Mouse (Mus musculus) ES-CJ7 (cell line): ENCODE results near the gene Natd1.

Source experiments
- DNase-seq: peaks from one replicate; pipeline ENCODE4 v3.0.0; 2011; ENCODE audit warnings: low read depth, low spot score

Gene Natd1

GRCm38 (mm10) chr11:60931869-60932481 lies 17.4 kb upstream of the Natd1 start, which contains the start of gene Map2k3:
Map2k3 (plus strand) TSS chr11:60932033.
- peak; percentile 95 for DNase-seq

DNA sequence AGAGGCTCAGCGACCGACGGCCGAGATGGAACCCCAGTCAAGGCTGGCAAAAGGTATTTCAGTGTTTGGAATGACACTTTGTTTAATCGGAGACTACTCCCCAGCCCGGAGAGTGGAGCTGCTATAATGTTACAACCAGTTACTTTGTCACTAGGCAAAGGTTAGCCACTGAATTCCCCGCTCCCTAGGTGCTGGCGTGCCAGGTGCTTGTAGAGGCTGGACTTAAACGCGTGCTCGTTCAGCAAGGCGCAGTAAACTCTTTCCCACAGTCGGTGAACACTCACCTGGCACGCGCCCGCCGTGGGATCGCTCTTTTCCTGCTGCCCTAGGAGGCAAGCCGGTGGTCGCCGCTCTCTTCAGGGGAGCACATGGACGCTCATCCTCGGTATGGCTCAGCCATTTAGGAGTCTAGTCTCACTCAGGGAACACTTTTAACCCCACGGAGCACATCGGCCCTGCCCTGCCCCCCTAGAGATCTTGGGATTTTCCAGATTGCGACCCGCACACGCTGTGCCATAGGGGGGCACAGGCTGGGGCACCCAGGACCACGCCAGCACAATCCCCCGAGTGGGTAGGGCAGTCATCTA lies 16.8 kb upstream of the Natd1 start:
- DNase-seq, result no peak

GRCm38 (mm10) chr11:60930724-60931281 lies 16.3 kb upstream of the Natd1 start:
- DNase-seq, result peak; percentile 47

- DNase-seq, result peak; percentile 98
Observed at GRCm38 (mm10) chr11:60927264-60927663, 12.7 kb upstream of the Natd1 start.

GRCm38 (mm10) chr11:60924981-60925380 lies 10.4 kb upstream of the Natd1 start:
- no peak for DNase-seq

DNA sequence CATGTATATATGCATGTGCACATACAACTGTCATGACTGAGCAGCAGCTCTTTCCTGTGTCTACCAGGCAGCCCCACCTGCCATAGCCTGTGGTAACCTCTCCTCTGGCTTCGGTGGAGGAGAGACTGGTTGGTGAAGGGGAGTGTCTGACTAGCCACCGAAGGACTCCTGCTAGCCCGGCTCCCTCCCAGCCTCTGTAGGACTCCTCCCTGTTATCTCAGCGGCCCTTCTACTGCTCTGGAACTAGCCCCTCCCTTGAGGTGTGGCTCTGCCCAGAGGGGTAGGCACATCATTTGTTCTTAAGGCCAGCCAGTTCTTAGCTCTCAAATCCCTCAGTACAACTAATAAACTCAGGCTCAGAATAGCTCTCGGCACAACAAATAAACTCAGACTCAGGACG lies 9.9 kb upstream of the Natd1 start:
- peak; percentile 82 for DNase-seq

- peak; percentile 97 for DNase-seq
Observed at GRCm38 (mm10) chr11:60922964-60923363, 8.4 kb upstream of the Natd1 start.

GRCm38 (mm10) chr11:60922195-60922594 lies 7.6 kb upstream of the Natd1 start:
- DNase-seq, result peak; percentile 64

- DNase-seq, result no peak
Observed at GRCm38 (mm10) chr11:60920021-60920420, 5.5 kb upstream of the Natd1 start.

- DNase-seq, result no peak
Observed at GRCm38 (mm10) chr11:60915201-60915600, 651 bp upstream of the Natd1 start.

- DNase-seq, result peak; percentile 84
Observed at GRCm38 (mm10) chr11:60913301-60914196, 1.0 kb downstream of the Natd1 start.

DNA sequence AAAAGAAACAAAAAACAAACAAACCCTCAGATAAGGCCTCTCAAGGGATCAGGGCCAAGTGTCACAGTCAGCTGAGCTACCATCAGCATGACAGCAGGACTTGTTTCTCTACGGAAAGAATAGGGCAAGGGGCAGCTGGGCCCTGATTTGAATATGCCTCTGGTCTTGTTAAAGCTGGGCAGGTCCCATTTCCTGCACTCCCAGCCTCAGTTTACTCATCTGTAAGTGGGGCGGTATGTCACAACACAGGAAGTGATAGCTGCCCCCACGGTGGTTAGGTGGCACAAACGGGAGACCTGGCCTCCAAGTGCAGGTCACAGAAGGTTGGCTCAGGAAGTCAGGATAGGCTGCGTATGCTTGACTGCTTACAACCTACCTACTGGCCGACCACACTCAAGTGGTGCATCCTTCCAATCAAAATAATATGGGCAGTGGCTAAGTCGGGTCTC lies 2.0 kb downstream of the Natd1 start:
- no peak for DNase-seq

DNA sequence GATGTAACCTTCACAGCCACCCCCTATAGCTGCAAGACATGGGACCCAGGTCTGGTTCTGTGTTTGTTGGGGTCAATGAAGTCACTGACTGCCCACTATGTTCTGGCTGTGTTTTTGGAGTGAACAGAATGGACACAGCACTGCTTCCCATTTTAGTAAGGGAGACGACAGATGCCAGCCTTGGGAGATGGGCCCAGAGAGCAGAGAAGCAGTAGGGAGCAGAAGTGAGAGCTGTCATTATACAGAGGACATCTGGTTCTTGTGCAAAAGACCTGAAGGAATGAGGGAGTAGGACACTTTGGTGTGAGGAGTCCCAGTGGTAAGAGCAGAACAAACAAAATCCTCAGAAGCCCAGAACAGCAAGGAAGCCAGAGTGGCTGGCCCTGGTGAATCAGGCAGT lies 4.9 kb downstream of the Natd1 start:
- no peak for DNase-seq

DNA sequence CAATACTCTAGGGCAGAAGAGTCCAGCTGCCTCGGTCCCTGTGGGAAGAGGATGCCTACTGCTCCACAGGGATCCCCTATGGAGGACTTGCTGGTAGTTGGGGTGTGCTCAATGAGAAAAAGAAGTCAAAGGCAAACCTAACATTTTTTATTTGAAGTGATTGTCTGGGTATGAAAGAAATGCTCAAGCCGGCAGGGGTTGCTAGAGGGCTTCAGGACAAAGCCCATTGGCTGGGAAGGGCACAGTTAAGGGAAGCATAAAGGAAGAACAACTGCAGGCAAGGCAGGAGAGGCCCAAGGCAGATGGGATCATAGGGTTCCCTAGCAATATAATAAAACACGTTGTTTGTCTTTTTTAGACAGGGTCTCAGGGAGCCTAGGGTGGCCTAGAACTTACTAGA lies 6.5 kb downstream of the Natd1 start:
- no peak for DNase-seq

DNA sequence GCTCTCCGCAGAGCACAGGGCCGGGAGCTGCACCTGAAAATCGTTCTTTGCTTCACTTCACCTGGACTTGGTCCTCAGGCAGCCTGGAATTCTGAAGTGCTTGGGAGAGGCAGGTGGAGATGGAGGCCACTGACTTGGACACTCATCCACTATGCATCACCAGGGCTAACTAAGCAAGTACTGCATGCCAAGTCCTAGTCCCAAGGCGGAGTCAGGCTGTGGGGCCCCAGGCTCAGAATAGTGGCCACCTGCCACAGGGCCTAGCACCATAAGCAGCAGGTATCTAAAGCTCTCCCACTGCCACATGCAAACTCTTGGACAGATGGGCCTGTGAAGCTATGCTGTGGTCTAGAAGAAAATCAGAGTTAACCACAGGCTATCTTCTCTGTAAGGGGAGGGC lies 8.1 kb downstream of the Natd1 start:
- DNase-seq, result no peak

- DNase-seq, result no peak
Observed at GRCm38 (mm10) chr11:60905407-60906120, 9.0 kb downstream of the Natd1 start.

DNA sequence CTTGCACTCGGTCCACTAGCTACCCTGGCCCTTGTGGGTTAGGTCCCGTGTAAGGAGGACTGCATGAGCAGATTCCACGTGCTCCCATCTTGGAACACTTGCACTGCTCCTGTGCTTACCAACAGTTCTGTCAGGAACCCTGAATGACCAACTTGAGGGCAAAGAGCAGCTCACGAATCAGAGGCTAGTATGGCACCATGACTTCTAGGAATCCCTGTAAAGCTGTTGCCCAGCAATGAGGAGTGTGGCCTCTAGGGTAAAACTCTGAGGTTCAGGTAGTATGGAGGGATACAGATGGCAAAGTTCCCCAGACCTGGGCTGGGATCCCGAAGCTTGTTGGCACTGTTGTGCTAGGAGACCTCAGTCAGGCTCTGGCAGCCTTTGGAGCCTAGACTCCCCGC lies 10.9 kb downstream of the Natd1 start:
- no peak for DNase-seq

DNA sequence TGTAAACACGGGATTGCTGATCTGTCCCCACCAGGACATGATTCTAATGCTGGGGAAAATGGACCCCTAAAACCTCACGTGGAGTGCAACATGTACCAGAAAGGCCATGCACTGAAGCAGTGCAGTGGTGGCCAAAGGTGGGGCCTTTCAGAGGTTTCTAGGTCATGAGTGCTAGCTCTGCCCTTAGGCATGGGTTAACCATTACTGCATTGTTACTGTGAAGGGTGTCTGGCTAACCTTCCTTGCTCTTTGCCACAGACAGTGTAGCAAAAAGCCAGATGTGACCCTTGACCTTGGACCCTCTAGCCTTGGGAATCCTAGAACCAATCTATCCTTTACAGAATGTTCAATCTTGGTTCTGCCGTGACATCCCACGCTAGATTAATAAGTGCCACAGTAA lies 12.1 kb downstream of the Natd1 start:
- DNase-seq, result no peak

DNA sequence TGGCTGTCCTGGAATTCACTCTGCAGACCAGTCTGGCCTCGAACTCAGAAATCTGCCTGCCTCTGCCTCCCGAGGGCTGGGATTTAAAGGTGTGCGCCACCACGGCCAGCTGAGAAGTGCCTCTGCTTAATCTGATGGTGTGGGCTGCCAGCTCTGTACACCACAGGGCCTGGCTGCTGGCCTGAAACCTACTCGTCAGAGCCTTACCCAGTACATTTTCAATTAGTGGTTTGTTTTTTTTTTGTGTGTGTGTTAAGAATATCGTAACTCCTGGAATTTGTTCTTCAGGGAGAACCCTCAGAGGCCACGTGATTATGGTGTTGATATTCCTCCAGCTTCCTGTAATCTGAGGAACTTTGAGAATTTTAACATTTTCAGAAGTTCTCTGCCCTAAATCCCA lies 12.5 kb downstream of the Natd1 start:
- no peak for DNase-seq

DNA sequence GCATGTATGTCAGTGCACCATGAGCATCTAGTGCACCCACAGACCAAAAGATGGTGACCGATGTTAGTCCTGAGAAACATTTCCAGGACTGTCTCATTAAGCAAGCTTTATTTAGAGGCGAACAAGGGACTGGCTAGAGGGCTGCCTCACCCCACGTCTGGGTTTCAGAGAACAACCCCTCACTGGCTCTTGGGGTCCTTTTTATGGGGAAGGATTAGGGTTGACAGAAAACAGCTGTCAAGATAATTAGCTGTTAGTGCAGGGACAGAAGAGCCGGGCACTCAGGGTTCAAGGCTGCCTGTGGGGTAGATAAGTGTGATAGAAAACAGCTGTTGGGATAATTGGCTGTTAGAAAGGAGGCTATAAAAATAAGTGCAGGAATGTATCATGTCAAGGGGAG lies 18.6 kb downstream of the Natd1 start:
- no peak for DNase-seq

GRCm38 (mm10) chr11:60890744-60891143 lies 23.8 kb downstream of the Natd1 start:
- DNase-seq, result no peak

DNA sequence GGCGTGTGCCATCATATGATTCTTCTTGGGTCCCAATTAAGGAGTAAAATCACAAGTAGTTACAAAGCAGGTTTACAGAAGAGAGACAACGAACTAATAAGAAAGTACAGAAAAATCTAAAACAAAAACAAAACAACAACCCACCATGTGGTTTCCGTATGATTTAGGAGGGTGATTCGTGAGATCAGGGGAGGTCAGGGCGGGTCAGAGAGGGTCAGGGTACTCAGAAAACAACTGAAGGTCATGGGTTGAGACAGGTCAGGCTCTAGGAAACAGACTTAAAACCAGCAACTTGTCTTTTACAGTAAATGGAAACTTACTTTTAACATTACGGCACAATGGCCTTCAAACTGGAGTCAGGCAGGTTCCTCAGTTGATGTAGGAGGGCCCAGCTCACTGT lies 24.3 kb downstream of the Natd1 start:
- no peak for DNase-seq
